Mouse (Mus musculus) monocyte, adult 5-6 weeks (primary cell): ENCODE results near the gene 2210017I01Rik. TPM values are rescaled to one million over a fixed set of nuclear protein-coding genes. Genes with fewer than 3 reads are reported as not detected.

ENCODE experiments used
- ATAC-seq: fragments of 153-309, 156-312 bp; replicated peaks from 2 replicates; pipeline ENCODE4 v1.8.0; 2017; ENCODE audit warnings: mild to moderate bottlenecking; ENCODE audit not compliant: low TSS enrichment, insufficient number of reproducible peaks, severe bottlenecking, poor library complexity, low FRiP score
- total RNA-seq: library from RNA; stranded (forward); fragments of 200-1000, 200-491, 200-594 nt; gene quantifications from 3 replicates; pipeline ENCODE4 v1.2.3, GENCODE M21; 2017

The 2210017I01Rik gene
- total RNA-seq = not detected in 3 replicates

- no peak for ATAC-seq
Observed at GRCm38 (mm10) chr3:92607392-92607791, at the start of gene 2210017I01Rik. Gene 2210017I01Rik (minus strand): TSS chr3:92607492.

GRCm38 (mm10) chr3:92656826-92657225, 49.5 kb upstream of the 2210017I01Rik start, which contains the start of gene Lce1b:
Gene Lce1b (minus strand): TSS chr3:92656926.
- ATAC-seq = no peak

- no peak for ATAC-seq
Observed at GRCm38 (mm10) chr3:92648207-92648606, 40.9 kb upstream of the 2210017I01Rik start, which contains the start of gene Lce1a1. Gene Lce1a1 (minus strand): TSS chr3:92648307.

GRCm38 (mm10) chr3:92639854-92640253, 32.6 kb upstream of the 2210017I01Rik start:
- ATAC-seq = no peak

GRCm38 (mm10) chr3:92638653-92638991, 31.3 kb upstream of the 2210017I01Rik start:
- no peak for ATAC-seq

- ATAC-seq = no peak
Observed at GRCm38 (mm10) chr3:92637745-92638652, 30.7 kb upstream of the 2210017I01Rik start.

- ATAC-seq = no peak
Observed at GRCm38 (mm10) chr3:92621560-92621959, 14.3 kb upstream of the 2210017I01Rik start, which contains the start of gene Lce6a. Gene Lce6a (minus strand): TSS chr3:92621660.

GRCm38 (mm10) chr3:92609804-92610203, 2.5 kb upstream of the 2210017I01Rik start:
- no peak for ATAC-seq

GRCm38 (mm10) chr3:92602169-92602568, 5.1 kb downstream of the 2210017I01Rik start:
- ATAC-seq = no peak

GRCm38 (mm10) chr3:92600456-92600855, 6.8 kb downstream of the 2210017I01Rik start:
- ATAC-seq = no peak

- no peak for ATAC-seq
Observed at GRCm38 (mm10) chr3:92599973-92600372, 7.3 kb downstream of the 2210017I01Rik start.

- no peak for ATAC-seq
Observed at GRCm38 (mm10) chr3:92598429-92598828, 8.9 kb downstream of the 2210017I01Rik start.

- ATAC-seq = no peak
Observed at GRCm38 (mm10) chr3:92588858-92589257, 18.4 kb downstream of the 2210017I01Rik start, which contains the start of gene Smcp. Gene Smcp (minus strand): TSS chr3:92588997.

- no peak for ATAC-seq
Observed at GRCm38 (mm10) chr3:92587190-92587589, 20.1 kb downstream of the 2210017I01Rik start.

GRCm38 (mm10) chr3:92585055-92585454, 22.2 kb downstream of the 2210017I01Rik start:
- ATAC-seq = no peak

- ATAC-seq = no peak
Observed at GRCm38 (mm10) chr3:92583164-92583826, 24.0 kb downstream of the 2210017I01Rik start.

- ATAC-seq = no peak
Observed at GRCm38 (mm10) chr3:92579508-92579907, 27.8 kb downstream of the 2210017I01Rik start.

- ATAC-seq = no peak
Observed at GRCm38 (mm10) chr3:92578652-92579413, 28.5 kb downstream of the 2210017I01Rik start.
